In genomic region chr4:101717367-101718121, GRCm38 (mm10) we compare ENCODE assay signal across 7 mouse cellular contexts. TPM values are rescaled to one million over a fixed set of nuclear protein-coding genes. Genes with fewer than 3 reads are reported as not detected.
A peak's percentile ranks its signal among the peaks of the same experiment; 100 is the strongest.
DNase-seq lines count a peak whose midpoint lies in the region; ATAC-seq and TF ChIP-seq lines count a peak whose summit lies in the region.

Gene Lepr (plus strand): TSS chr4:101717404.

- peak; percentile 63 for ATAC-seq in forebrain, embryonic 11.5 days (replicated peaks; ENCODE audit: low FRiP score)
- ATAC-seq in hindbrain, embryonic 12.5 days (ENCODE audit: low FRiP score) = no peak; the same call in 1 of the 2 replicates
- peak; percentile 69 for ATAC-seq in limb, embryonic 14.5 days (ENCODE audit: low FRiP score, low read depth)
- peak; percentile 66; the same call in 1 of the 2 replicates for ATAC-seq in neural tube, embryonic 12.5 days (ENCODE audit: low FRiP score, low read depth)

- H3K9ac ChIP-seq in forebrain, embryonic 11.5 days (ENCODE audit: low read length) = peak within 1 kb of the TSS; percentile 52
- H3K9ac ChIP-seq in hindbrain, embryonic 12.5 days = peak within 1 kb of the TSS; percentile 53
- peak within 1 kb of the TSS; percentile 59 for H3K9ac ChIP-seq in limb, embryonic 14.5 days (ENCODE audit: low read depth, low read length, severe bottlenecking)
- peak within 1 kb of the TSS; percentile 17 for H3K9ac ChIP-seq in neural tube, embryonic 12.5 days

- peak within 1 kb of the TSS; percentile 42 for H3K4me3 ChIP-seq in forebrain, embryonic 11.5 days (ENCODE audit: low read depth, low read length)
- peak within 1 kb of the TSS; percentile 46 for H3K4me3 ChIP-seq in hindbrain, embryonic 12.5 days
- peak within 1 kb of the TSS; percentile 51 for H3K4me3 ChIP-seq in limb, embryonic 14.5 days (replicated peaks; ENCODE audit: low read length)
- H3K4me3 ChIP-seq in neural tube, embryonic 12.5 days = peak within 1 kb of the TSS; percentile 34

- H3K9me3 ChIP-seq in forebrain, embryonic 11.5 days (ENCODE audit: control insufficient read depth, low read length) = no peaks in the 10 kb centered on the region
- no peaks in the 10 kb centered on the region for H3K9me3 ChIP-seq in hindbrain, embryonic 12.5 days (replicated peaks)
- no peaks in the 10 kb centered on the region for H3K9me3 ChIP-seq in limb, embryonic 14.5 days (ENCODE audit: control insufficient read depth, low read length)
- no peaks in the 10 kb centered on the region for H3K9me3 ChIP-seq in neural tube, embryonic 12.5 days

- TF ChIP-seq POLR2A in limb, embryonic 14.5 days (IDR thresholded peaks at IDR 0.05; ENCODE audit: borderline replicate concordance, extremely low read depth, insufficient read depth, insufficient read length) = no peak

- 0 out of 2 replicates have a peak, but pooled peaks cover 2% of the 10 kb centered on the region for H3K4me1 ChIP-seq in forebrain, embryonic 11.5 days (replicated peaks; ENCODE audit: control insufficient read depth, insufficient read depth, low read length)
- peaks cover 10% of the 10 kb centered on the region for H3K4me1 ChIP-seq in hindbrain, embryonic 12.5 days
- peaks cover 5% of the 10 kb centered on the region for H3K4me1 ChIP-seq in limb, embryonic 14.5 days (ENCODE audit: control insufficient read depth, insufficient read depth, low read length)
- 0 out of 2 replicates have a peak, but pooled peaks cover 9% of the 10 kb centered on the region for H3K4me1 ChIP-seq in neural tube, embryonic 12.5 days

- peaks cover 18% of the 10 kb centered on the region for H3K27me3 ChIP-seq in forebrain, embryonic 11.5 days (ENCODE audit: control insufficient read depth, insufficient read depth, low read length)
- peaks cover 26% of the 10 kb centered on the region for H3K27me3 ChIP-seq in hindbrain, embryonic 12.5 days
- H3K27me3 ChIP-seq in limb, embryonic 14.5 days (ENCODE audit: control insufficient read depth, insufficient read depth, low read length) = peaks cover 5% of the 10 kb centered on the region
- peaks cover 21% of the 10 kb centered on the region for H3K27me3 ChIP-seq in neural tube, embryonic 12.5 days (replicated peaks)

- no peak within 1 kb of the TSS for H3K27ac ChIP-seq in forebrain, embryonic 11.5 days (ENCODE audit: low read depth, low read length)
- no peak within 1 kb of the TSS for H3K27ac ChIP-seq in hindbrain, embryonic 12.5 days
- H3K27ac ChIP-seq in limb, embryonic 14.5 days (replicated peaks; ENCODE audit: low read depth, low read length) = no peak within 1 kb of the TSS; the same call in 1 of the 2 replicates
- H3K27ac ChIP-seq in neural tube, embryonic 12.5 days = no peak within 1 kb of the TSS

- peak within 1 kb of the TSS; percentile 92 for H3K4me2 ChIP-seq in forebrain, embryonic 11.5 days (ENCODE audit: low read depth, low read length, severe bottlenecking)
- H3K4me2 ChIP-seq in hindbrain, embryonic 12.5 days (replicated peaks) = peak within 1 kb of the TSS; percentile 94
- peak within 1 kb of the TSS; percentile 94 for H3K4me2 ChIP-seq in limb, embryonic 14.5 days (replicated peaks; ENCODE audit: low read depth, low read length, severe bottlenecking)
- H3K4me2 ChIP-seq in neural tube, embryonic 12.5 days (replicated peaks) = peak within 1 kb of the TSS; percentile 72

- H3K36me3 ChIP-seq in forebrain, embryonic 11.5 days (ENCODE audit: control insufficient read depth, insufficient read depth, low read length) = no peaks in the 10 kb centered on the region
- no peaks in the 10 kb centered on the region for H3K36me3 ChIP-seq in hindbrain, embryonic 12.5 days
- H3K36me3 ChIP-seq in limb, embryonic 14.5 days (ENCODE audit: control insufficient read depth, insufficient read depth, low read length) = no peaks in the 10 kb centered on the region
- no peaks in the 10 kb centered on the region for H3K36me3 ChIP-seq in neural tube, embryonic 12.5 days

- DNase-seq in ES-CJ7 (ENCODE audit: low read depth, low spot score) (peak; percentile 38), R1 (ENCODE audit: low read depth, low spot score) (peak; percentile 56)
- DNase-seq in forebrain, embryonic 11.5 days (ENCODE audit: low spot score) = peak; percentile 58
- DNase-seq in limb, embryonic 14.5 days (ENCODE audit: low spot score) = peak; percentile 21
- DNase-seq in T-cell, adult 2 months (ENCODE audit: low spot score) = no peak

- under 1% methylated on average over 50 of the region's 50 CpGs for WGBS in forebrain, embryonic 11.5 days
- under 1% methylated on average over 50 of the region's 50 CpGs for WGBS in hindbrain, embryonic 12.5 days
- WGBS in limb, embryonic 14.5 days = under 1% methylated on average over 50 of the region's 50 CpGs
- WGBS in neural tube, embryonic 12.5 days = under 1% methylated on average over 50 of the region's 50 CpGs

RNA-seq across cellular contexts. Expression of gene Lepr, which starts in this region (rescaled TPM):
- 1.3 and 1.5 TPM in 2 replicates for polyA plus RNA-seq in forebrain, embryonic 11.5 days (2014; fragmentation: Nextera tagmentation; extraction: Ambion mirVana)
- polyA plus RNA-seq in hindbrain, embryonic 12.5 days (2016; fragmentation: Nextera tagmentation; extraction: Ambion mirVana) = 7.8 and 9.7 TPM in 2 replicates
- 10.3 and 13.0 TPM in 2 replicates for polyA plus RNA-seq in limb, embryonic 14.5 days (2012; rRNA removed)
- 12.8 and 16.1 TPM in 2 replicates for polyA plus RNA-seq in limb, embryonic 14.5 days (2014; fragmentation: Nextera tagmentation; extraction: Ambion mirVana)
- polyA plus RNA-seq in neural tube, embryonic 12.5 days (2016; fragmentation: Nextera tagmentation; extraction: Ambion mirVana) = 3.0 and 3.9 TPM in 2 replicates
